Mouse (Mus musculus) pancreas, adult 10 weeks (tissue): ENCODE results near the gene Gm10188. TPM values are rescaled to one million over a fixed set of nuclear protein-coding genes. Genes with fewer than 3 reads are reported as not detected.

Experiments used
- polyA plus RNA-seq: library from polyadenylated mRNA; stranded (reverse); fragments of 350-450 nt; fragmentation: Illumina TruSeq; extraction: RNeasy Lipid Tissue Mini Kit (QIAGEN cat#74804); gene quantifications from one replicate; pipeline ENCODE4 v1.2.3, GENCODE M21; 2015; ENCODE audit warnings: low read depth, low replicate concordance; ENCODE audit not compliant: insufficient read depth

Gene Gm10188
- polyA plus RNA-seq, result not detected

GRCm38 (mm10) chr1:132229667-132230066 is at the start of gene Gm10188:
Gene Gm10188, minus strand, starts transcription at chr1:132229767.

GRCm38 (mm10) chr1:132191093-132191785 is 38.3 kb downstream of the Gm10188 start, which contains the start of the genes Lemd1 and AC124108.1:
Gene Lemd1, plus strand, starts transcription at chr1:132191431.
Gene AC124108.1, plus strand, starts transcription at chr1:132191457.

Other genes starting within 250 kb of the Gm10188 start
- gene Elk4, start 222.2 kb downstream of the Gm10188 start, polyA plus RNA-seq, result 11.0 TPM
- gene Mfsd4a, start 161.7 kb downstream of the Gm10188 start, polyA plus RNA-seq, result 2.4 TPM
- 9.9 TPM for gene Cdk18, start 90.1 kb downstream of the Gm10188 start, polyA plus RNA-seq
- not detected for gene Lemd1, start 38.3 kb downstream of the Gm10188 start, polyA plus RNA-seq
- gene AC124108.1, start 38.3 kb downstream of the Gm10188 start, polyA plus RNA-seq, result not detected
- 0.92 TPM for gene Klhdc8a, start 68.9 kb upstream of the Gm10188 start, polyA plus RNA-seq
- 1.7 TPM for gene Nuak2, start 86.4 kb upstream of the Gm10188 start, polyA plus RNA-seq
- 6.9 TPM for gene Tmcc2, start 161.5 kb upstream of the Gm10188 start, polyA plus RNA-seq
- 3.6 TPM for gene Dstyk, start 187.8 kb upstream of the Gm10188 start, polyA plus RNA-seq
- 8.9 TPM for gene Rbbp5, start 247.6 kb upstream of the Gm10188 start, polyA plus RNA-seq